Mouse (Mus musculus) spleen, adult 2 months (tissue): ENCODE measurements around the gene Trp53. TPM values are rescaled to one million over a fixed set of nuclear protein-coding genes. Genes with fewer than 3 reads are reported as not detected.
"Not testable (repeated sequence)": the region's sequence is repeated elsewhere in the genome, so short reads cannot be mapped to it uniquely, and the experiment has no call there.

Experiments used
- DNase-seq, 2 experiments: peaks; one replicate each; pipeline versions ENCODE4 v3.0.0 to v3.0.0-alpha.2; 2012 to 2021; ENCODE audit warnings: low spot score in 2 of 2, low read depth in 1 of 2
- H3K27ac ChIP-seq: fragments of 200-500 bp; 2 replicates; pipeline ENCODE4 v1.5.1; 2012; ENCODE audit warnings: low read length, inconsistent platforms; ENCODE audit not compliant: insufficient read depth
- H3K27me3 ChIP-seq: fragments of 200-500 bp; 2 replicates; pipeline ENCODE4 v1.6.1; 2012; ENCODE audit warnings: mild to moderate bottlenecking, moderate library complexity, low read length, inconsistent platforms; ENCODE audit not compliant: control insufficient read depth, insufficient read depth
- H3K36me3 ChIP-seq: fragments of 200-500 bp; 2 replicates; pipeline ENCODE4 v1.6.1; 2012; ENCODE audit warnings: mild to moderate bottlenecking, low read length, inconsistent platforms; ENCODE audit not compliant: control insufficient read depth, insufficient read depth
- H3K4me1 ChIP-seq: fragments of 200-500 bp; 2 replicates; pipeline ENCODE4 v1.6.1; 2011; ENCODE audit warnings: inconsistent platforms; ENCODE audit not compliant: control insufficient read depth, insufficient read depth, insufficient read length
- H3K4me3 ChIP-seq: fragments of 200-500 bp; 2 replicates; pipeline ENCODE4 v1.5.1; 2011; ENCODE audit warnings: mild to moderate bottlenecking, inconsistent platforms; ENCODE audit not compliant: insufficient read depth, insufficient read length; ENCODE audit errors: extremely low read depth
- CTCF ChIP-seq: fragments of 200-500 bp; IDR thresholded peaks from 2 replicates; pipeline ENCODE4 v1.5.1; 2011; ENCODE audit warnings: mild to moderate bottlenecking, inconsistent platforms; ENCODE audit not compliant: insufficient read depth, insufficient read length, insufficient replicate concordance; ENCODE audit errors: extremely low read depth
- POLR2A ChIP-seq: fragments of 200-500 bp; IDR thresholded peaks from 2 replicates; pipeline ENCODE4 v1.6.1; 2011; ENCODE audit warnings: low read depth, low read length, inconsistent platforms
- WGBS: fragments of 180-500 bp; shearing (Covaris S2); methylation state at CpG from one replicate; pipeline ENCODE4 v1.1.7; 2018; 5-methylcytosine and 5-hydroxymethylcytosine counted together
- polyA plus RNA-seq: library from polyadenylated mRNA; depleted of rRNA; stranded (reverse); fragments of >200 nt; gene quantifications from 2 replicates; pipeline ENCODE4 v1.2.3, GENCODE M21; 2012

The Trp53 gene
- polyA plus RNA-seq, 1 experiment = 105 TPM

GRCm38 (mm10) chr11:69613553-69614256 lies 33.5 kb downstream of the Trp53 start:
- TF ChIP-seq CTCF (peak; percentile 83; the same call in 1 of the 2 replicates), POLR2A (no peak)
- H3K4me1 ChIP-seq = no peaks in the 10 kb centered on the region
- no peaks in the 10 kb centered on the region for H3K27me3 ChIP-seq
- WGBS = 14% methylated on average over 19 of the region's 19 CpGs
- H3K27ac ChIP-seq = no peak overlapping the region
- H3K36me3 ChIP-seq = no peaks in the 10 kb centered on the region
- no peak overlapping the region for H3K4me3 ChIP-seq
- DNase-seq = peak in 1 of 2 experiments; percentile 67

DNA sequence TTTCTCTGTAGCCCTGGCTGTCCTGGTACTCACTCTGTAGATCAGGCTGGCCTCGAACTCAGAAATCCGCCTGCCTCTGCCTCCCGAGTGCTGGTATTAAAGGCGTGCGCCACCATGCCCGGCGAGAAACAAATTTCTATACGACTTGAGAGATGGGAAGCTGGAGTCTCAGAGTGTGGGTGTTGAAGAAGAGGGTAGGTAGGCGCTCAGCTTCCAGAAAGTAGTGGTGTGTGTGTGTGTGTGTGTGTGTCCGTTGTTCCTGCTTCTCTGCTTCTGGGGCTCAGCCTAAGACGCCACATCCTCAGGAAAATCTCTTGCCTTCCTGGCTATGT lies 34.1 kb downstream of the Trp53 start:
- H3K4me1 ChIP-seq, H3K36me3 ChIP-seq, DNase-seq, H3K27me3 ChIP-seq, H3K4me3 ChIP-seq, H3K27ac ChIP-seq: not testable (repeated sequence)
- 39% methylated on average over 11 of the region's 11 CpGs for WGBS

- TF ChIP-seq POLR2A = no peak
- no peak for TF ChIP-seq CTCF
- 59% methylated on average over 10 of the region's 10 CpGs for WGBS
- no peak overlapping the region for H3K4me3 ChIP-seq
- no peak overlapping the region for H3K27ac ChIP-seq
- H3K36me3 ChIP-seq = no peaks in the 10 kb centered on the region
- H3K4me1 ChIP-seq = no peaks in the 10 kb centered on the region
- no peaks in the 10 kb centered on the region for H3K27me3 ChIP-seq
- DNase-seq = no peak
Observed at GRCm38 (mm10) chr11:69616781-69617180, 36.6 kb downstream of the Trp53 start.

DNA sequence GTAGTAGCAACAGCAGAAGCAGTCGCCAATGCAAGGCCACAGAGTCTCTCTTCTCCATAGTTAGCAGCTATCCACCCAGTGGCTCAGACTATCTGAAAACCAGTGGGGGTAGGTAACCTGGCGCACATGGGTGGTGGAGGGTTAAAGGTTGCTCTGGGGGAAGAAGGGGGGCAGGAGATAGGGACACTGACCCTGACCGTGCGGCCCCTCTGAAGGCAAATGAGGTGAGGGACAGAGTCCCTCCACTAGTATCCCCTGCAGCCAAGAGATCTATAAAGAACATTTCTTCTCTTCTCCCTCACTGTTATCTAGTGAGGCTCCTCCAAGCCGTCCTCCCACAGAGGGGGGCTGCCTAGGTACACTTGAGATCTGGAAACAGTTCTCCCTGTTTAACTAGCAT lies 37.6 kb downstream of the Trp53 start, which contains the start of gene Shbg:
Shbg (minus strand) TSS at position 101 of the 400 bp plus-strand sequence.
- H3K4me1 ChIP-seq = no peaks in the 10 kb centered on the region
- H3K27me3 ChIP-seq = no peaks in the 10 kb centered on the region
- WGBS = 76% methylated on average over 5 of the region's 5 CpGs
- DNase-seq = no peak
- no peaks in the 10 kb centered on the region for H3K36me3 ChIP-seq
- H3K27ac ChIP-seq = no peak within 1 kb of the TSS
- no peak within 1 kb of the TSS for H3K4me3 ChIP-seq
- TF ChIP-seq POLR2A = no peak
- TF ChIP-seq CTCF = no peak

- WGBS = 79% methylated on average over 7 of the region's 7 CpGs
- Histone ChIP-seq H3K27ac (no peak overlapping the region), H3K4me3 (no peak overlapping the region), H3K36me3 (no peaks in the 10 kb centered on the region), H3K4me1 (no peaks in the 10 kb centered on the region), H3K27me3 (no peaks in the 10 kb centered on the region)
- TF ChIP-seq POLR2A (no peak), CTCF (no peak)
- DNase-seq = no peak
Observed at GRCm38 (mm10) chr11:69620394-69621081, 40.4 kb downstream of the Trp53 start.

DNA sequence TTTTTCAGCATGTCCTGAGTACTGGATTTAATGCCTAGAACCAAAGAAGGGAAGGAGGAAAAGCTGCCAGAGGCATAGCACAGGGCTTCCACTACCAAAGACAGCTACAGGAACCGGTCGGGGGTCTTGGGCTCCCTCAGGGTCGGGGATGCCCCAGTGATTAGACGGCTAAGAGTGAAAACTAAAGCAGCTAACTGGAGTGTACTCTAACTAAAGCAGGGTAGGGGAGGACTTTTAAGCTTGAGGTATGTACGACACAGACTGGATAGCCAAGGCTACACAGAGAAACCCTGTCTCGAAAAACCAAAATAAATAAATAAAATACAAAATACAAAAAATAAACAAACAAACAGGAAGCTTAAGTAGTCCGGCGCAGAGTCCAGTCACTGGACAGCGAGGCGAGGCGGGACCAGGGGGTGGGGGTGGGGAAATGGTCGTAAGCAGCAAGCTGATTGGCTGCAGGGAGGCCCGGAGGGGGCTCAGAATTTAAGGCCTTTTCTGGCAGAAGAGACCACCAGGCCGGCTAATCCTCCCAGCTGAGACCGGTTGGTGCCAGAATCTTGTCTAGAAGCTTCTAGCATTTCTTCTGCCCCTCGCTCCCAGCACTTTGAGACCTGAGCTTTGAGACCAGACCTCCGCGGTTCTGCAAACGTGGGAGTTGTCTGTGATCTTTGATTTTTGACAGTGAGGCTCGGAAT lies 41.6 kb downstream of the Trp53 start, which contains the start of gene Sat2:
Sat2 (plus strand) TSS at position 454 of the 698 bp plus-strand sequence.
- DNase-seq = no peak
- TF ChIP-seq POLR2A (no peak), CTCF (no peak)
- WGBS = 21% methylated on average over 20 of the region's 20 CpGs
- peak within 1 kb of the TSS; percentile 49 for H3K4me3 ChIP-seq
- H3K27ac ChIP-seq = no peak within 1 kb of the TSS
- H3K36me3 ChIP-seq = no peaks in the 10 kb centered on the region
- no peaks in the 10 kb centered on the region for H3K27me3 ChIP-seq
- no peaks in the 10 kb centered on the region for H3K4me1 ChIP-seq

- Histone ChIP-seq H3K27ac (no peak overlapping the region), H3K36me3 (no peaks in the 10 kb centered on the region), H3K4me1 (no peaks in the 10 kb centered on the region), H3K27me3 (no peaks in the 10 kb centered on the region), H3K4me3 (no peak overlapping the region)
- DNase-seq = no peak
- TF ChIP-seq CTCF (no peak), POLR2A (no peak)
- 55% methylated on average over 6 of the region's 6 CpGs for WGBS
Observed at GRCm38 (mm10) chr11:69622406-69622805, 42.2 kb downstream of the Trp53 start.
